Mouse (Mus musculus) bone marrow macrophage, adult 2 months (primary cell): ENCODE measurements around the gene Hoxc12.

Experiments
- CTCF ChIP-seq: IDR thresholded peaks from 2 replicates; pipeline ENCODE4 v1.5.1; 2012; ENCODE audit warnings: low read depth, mild to moderate bottlenecking, low read length, moderate library complexity
- POLR2A ChIP-seq: IDR thresholded peaks from 2 replicates; pipeline ENCODE4 v1.6.1; 2012; ENCODE audit warnings: mild to moderate bottlenecking, low read depth, low read length, borderline replicate concordance

GRCm38 (mm10) chr15:102953561-102953960 lies 17.0 kb downstream of the Hoxc12 start:
- TF ChIP-seq CTCF (no peak), POLR2A (no peak)
